Mouse (Mus musculus): ENCODE data around the gene Ndufb10. TPM values are rescaled to one million over a fixed set of nuclear protein-coding genes. Genes with fewer than 3 reads are reported as not detected.

Gene Ndufb10
- total and polyA plus RNA-seq, 3 experiments: 916 to 1,269 (median 992) TPM

- DNase-seq: no peak
- H3K4me1 ChIP-seq (ENCODE audit: control insufficient read depth, insufficient read depth, low read length): no peaks in the 10 kb centered on the region
- WGBS: 2% methylated on average over 49 of the region's 55 CpGs
- H3K36me3 ChIP-seq (ENCODE audit: control insufficient read depth, insufficient read depth, low read length): no peaks in the 10 kb centered on the region
- no peaks in the 10 kb centered on the region for H3K79me2 ChIP-seq (replicated peaks; ENCODE audit: control insufficient read depth, insufficient read depth, low read length)
- peaks cover 4% of the 10 kb centered on the region for H3K27me3 ChIP-seq (ENCODE audit: control insufficient read depth, insufficient read depth, low read length)
- intact Hi-C loops (cut with DNase I): no loop called here
- no peak for TF ChIP-seq CTCF (IDR thresholded peaks at IDR 0.05)
- no peak for TF ChIP-seq EP300 (IDR thresholded peaks at IDR 0.05; ENCODE audit: insufficient read depth, low read depth, low read length)
- no peak for TF ChIP-seq POLR2A (IDR thresholded peaks at IDR 0.05; ENCODE audit: insufficient read depth, low read depth, low read length)
- no peak within 1 kb of the TSS for H3K27ac ChIP-seq
- H3K4me3 ChIP-seq: peak within 1 kb of the TSS; percentile 37
- 0 out of 2 replicates have a peak within 1 kb of the TSS, but pooled peaks have one; percentile 33 for H3K9ac ChIP-seq (ENCODE audit: low read depth, low read length)
These were observed 34.8 kb downstream of the Ndufb10 start, which contains the start of gene Syngr3 for GRCm38 (mm10) chr17:24689251-24690081. Syngr3 (minus strand) TSS chr17:24689955.

- H3K36me3 ChIP-seq (ENCODE audit: control insufficient read depth, insufficient read depth, low read length): no peaks in the 10 kb centered on the region
- peak overlapping the region; percentile 33 for H3K4me3 ChIP-seq
- no peak for DNase-seq
- WGBS: 23% methylated on average over 23 of the region's 23 CpGs
- TF ChIP-seq CTCF (IDR thresholded peaks at IDR 0.05) (no peak), POLR2A (IDR thresholded peaks at IDR 0.05; ENCODE audit: insufficient read depth, low read depth, low read length) (no peak), EP300 (IDR thresholded peaks at IDR 0.05; ENCODE audit: insufficient read depth, low read depth, low read length) (no peak)
- peaks cover 4% of the 10 kb centered on the region for H3K27me3 ChIP-seq (ENCODE audit: control insufficient read depth, insufficient read depth, low read length)
- no peaks in the 10 kb centered on the region for H3K4me1 ChIP-seq (ENCODE audit: control insufficient read depth, insufficient read depth, low read length)
- H3K9ac ChIP-seq (ENCODE audit: low read depth, low read length): peak overlapping the region; percentile 43
- H3K27ac ChIP-seq: no peak overlapping the region
- H3K79me2 ChIP-seq (replicated peaks; ENCODE audit: control insufficient read depth, insufficient read depth, low read length): no peaks in the 10 kb centered on the region
- intact Hi-C loops (cut with DNase I): no loop called here
These were observed 36.7 kb downstream of the Ndufb10 start for GRCm38 (mm10) chr17:24687599-24687998.

GRCm38 (mm10) chr17:24687146-24687595 lies 37.1 kb downstream of the Ndufb10 start:
- peaks cover 4% of the 10 kb centered on the region for H3K27me3 ChIP-seq (ENCODE audit: control insufficient read depth, insufficient read depth, low read length)
- H3K9ac ChIP-seq (ENCODE audit: low read depth, low read length): peak overlapping the region; percentile 43
- TF ChIP-seq CTCF (IDR thresholded peaks at IDR 0.05): no peak
- TF ChIP-seq EP300 (IDR thresholded peaks at IDR 0.05; ENCODE audit: insufficient read depth, low read depth, low read length): no peak
- no peak for TF ChIP-seq POLR2A (IDR thresholded peaks at IDR 0.05; ENCODE audit: insufficient read depth, low read depth, low read length)
- peak; percentile 58 to 68 for DNase-seq
- H3K79me2 ChIP-seq (replicated peaks; ENCODE audit: control insufficient read depth, insufficient read depth, low read length): no peaks in the 10 kb centered on the region
- no peaks in the 10 kb centered on the region for H3K36me3 ChIP-seq (ENCODE audit: control insufficient read depth, insufficient read depth, low read length)
- no peak overlapping the region for H3K27ac ChIP-seq
- no peaks in the 10 kb centered on the region for H3K4me1 ChIP-seq (ENCODE audit: control insufficient read depth, insufficient read depth, low read length)
- H3K4me3 ChIP-seq: peak overlapping the region; percentile 33
- intact Hi-C loops (cut with DNase I): no loop called here
- WGBS: 2% methylated on average over 24 of the region's 25 CpGs

GRCm38 (mm10) chr17:24686514-24686913 lies 37.8 kb downstream of the Ndufb10 start:
- intact Hi-C loops (cut with DNase I): no loop called here
- Histone ChIP-seq H3K27me3 (ENCODE audit: control insufficient read depth, insufficient read depth, low read length) (peaks cover 4% of the 10 kb centered on the region), H3K9ac (ENCODE audit: low read depth, low read length) (no peak overlapping the region), H3K27ac (no peak overlapping the region), H3K79me2 (replicated peaks; ENCODE audit: control insufficient read depth, insufficient read depth, low read length) (no peaks in the 10 kb centered on the region), H3K4me3 (no peak overlapping the region), H3K4me1 (ENCODE audit: control insufficient read depth, insufficient read depth, low read length) (no peaks in the 10 kb centered on the region), H3K36me3 (ENCODE audit: control insufficient read depth, insufficient read depth, low read length) (no peaks in the 10 kb centered on the region)
- WGBS: 43% methylated on average over 16 of the region's 16 CpGs
- DNase-seq: no peak
- no peak for TF ChIP-seq CTCF (IDR thresholded peaks at IDR 0.05)
- no peak for TF ChIP-seq POLR2A (IDR thresholded peaks at IDR 0.05; ENCODE audit: insufficient read depth, low read depth, low read length)
- TF ChIP-seq EP300 (IDR thresholded peaks at IDR 0.05; ENCODE audit: insufficient read depth, low read depth, low read length): no peak

- Histone ChIP-seq H3K9ac (ENCODE audit: low read depth, low read length) (no peak overlapping the region), H3K4me3 (no peak overlapping the region), H3K4me1 (ENCODE audit: control insufficient read depth, insufficient read depth, low read length) (peaks cover 3% of the 10 kb centered on the region), H3K79me2 (replicated peaks; ENCODE audit: control insufficient read depth, insufficient read depth, low read length) (peaks cover 1% of the 10 kb centered on the region; the same call in 1 of the 2 replicates), H3K27ac (no peak overlapping the region), H3K27me3 (ENCODE audit: control insufficient read depth, insufficient read depth, low read length) (no peaks in the 10 kb centered on the region), H3K36me3 (ENCODE audit: control insufficient read depth, insufficient read depth, low read length) (no peaks in the 10 kb centered on the region)
- TF ChIP-seq EP300 (IDR thresholded peaks at IDR 0.05; ENCODE audit: insufficient read depth, low read depth, low read length) (no peak), POLR2A (IDR thresholded peaks at IDR 0.05; ENCODE audit: insufficient read depth, low read depth, low read length) (no peak), CTCF (IDR thresholded peaks at IDR 0.05) (no peak)
- intact Hi-C loops (cut with DNase I): loop anchor here (2.0 kb wide), 1 partner anchor 17 kb away; no protein-coding TSS in a partner anchor
- 92% methylated on average over 24 of the region's 24 CpGs for WGBS
- no peak for DNase-seq
These were observed 46.7 kb downstream of the Ndufb10 start for GRCm38 (mm10) chr17:24677500-24678080.
